Mouse (Mus musculus): ENCODE data around the gene Kcnma1. TPM values are rescaled to one million over a fixed set of nuclear protein-coding genes. Genes with fewer than 3 reads are reported as not detected.

The Kcnma1 gene
- polyA plus RNA-seq, 1 experiment = 3.0 TPM

DNA sequence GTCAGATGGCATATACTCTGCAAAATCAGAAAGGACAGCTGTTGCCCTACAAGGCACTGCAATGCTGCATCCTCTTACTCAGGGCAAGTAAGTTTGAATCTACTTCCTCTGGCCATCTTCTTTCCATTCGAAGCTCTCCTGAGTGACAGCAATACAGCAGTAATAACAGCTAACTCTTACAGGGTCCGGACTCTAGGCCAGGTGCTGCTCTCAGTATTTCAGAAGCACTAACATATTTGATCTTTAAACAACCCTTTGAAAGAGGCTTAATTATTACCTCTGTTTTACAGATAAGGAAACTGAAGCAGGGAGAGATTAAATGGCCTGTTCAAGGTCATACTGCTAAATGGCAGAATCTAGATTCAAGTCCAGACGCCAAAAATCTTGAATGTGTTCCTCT, 576.8 kb downstream of the Kcnma1 start:
- Histone ChIP-seq H3K27me3 (ENCODE audit: control insufficient read depth, insufficient read depth, low read length) (no peaks in the 10 kb centered on the region), H3K4me3 (ENCODE audit: control insufficient read depth, low read depth, low read length) (no peak overlapping the region), H3K4me1 (ENCODE audit: control insufficient read depth, insufficient read depth, low read length) (no peaks in the 10 kb centered on the region), H3K27ac (ENCODE audit: control insufficient read depth, insufficient read depth, low read depth, low read length) (no peak overlapping the region), H3K36me3 (ENCODE audit: control insufficient read depth, insufficient read depth, low read length) (no peaks in the 10 kb centered on the region)
- TF ChIP-seq POLR2A (IDR thresholded peaks at IDR 0.05; ENCODE audit: control insufficient read depth, low read depth, low read length) (no peak), CTCF (IDR thresholded peaks at IDR 0.05; ENCODE audit: control insufficient read depth, insufficient read depth, insufficient replicate concordance, low read depth, low read length) (no peak)

- H3K4me3 ChIP-seq (ENCODE audit: control insufficient read depth, low read depth, low read length) = no peak overlapping the region
- no peaks in the 10 kb centered on the region for H3K27me3 ChIP-seq (ENCODE audit: control insufficient read depth, insufficient read depth, low read length)
- no peaks in the 10 kb centered on the region for H3K4me1 ChIP-seq (ENCODE audit: control insufficient read depth, insufficient read depth, low read length)
- no peak for TF ChIP-seq CTCF (IDR thresholded peaks at IDR 0.05; ENCODE audit: control insufficient read depth, insufficient read depth, insufficient replicate concordance, low read depth, low read length)
- no peak for TF ChIP-seq POLR2A (IDR thresholded peaks at IDR 0.05; ENCODE audit: control insufficient read depth, low read depth, low read length)
- no peak overlapping the region for H3K27ac ChIP-seq (ENCODE audit: control insufficient read depth, insufficient read depth, low read depth, low read length)
- no peaks in the 10 kb centered on the region for H3K36me3 ChIP-seq (ENCODE audit: control insufficient read depth, insufficient read depth, low read length)
Measured at GRCm38 (mm10) chr14:23435861-23436260, 578.4 kb downstream of the Kcnma1 start.

GRCm38 (mm10) chr14:23430006-23430405, 584.3 kb downstream of the Kcnma1 start:
- no peaks in the 10 kb centered on the region for H3K27me3 ChIP-seq (ENCODE audit: control insufficient read depth, insufficient read depth, low read length)
- no peak overlapping the region for H3K27ac ChIP-seq (ENCODE audit: control insufficient read depth, insufficient read depth, low read depth, low read length)
- no peaks in the 10 kb centered on the region for H3K4me1 ChIP-seq (ENCODE audit: control insufficient read depth, insufficient read depth, low read length)
- no peak for TF ChIP-seq POLR2A (IDR thresholded peaks at IDR 0.05; ENCODE audit: control insufficient read depth, low read depth, low read length)
- TF ChIP-seq CTCF (IDR thresholded peaks at IDR 0.05; ENCODE audit: control insufficient read depth, insufficient read depth, insufficient replicate concordance, low read depth, low read length) = no peak
- no peaks in the 10 kb centered on the region for H3K36me3 ChIP-seq (ENCODE audit: control insufficient read depth, insufficient read depth, low read length)
- H3K4me3 ChIP-seq (ENCODE audit: control insufficient read depth, low read depth, low read length) = no peak overlapping the region

GRCm38 (mm10) chr14:23429043-23429442, 585.2 kb downstream of the Kcnma1 start:
- Histone ChIP-seq H3K27ac (ENCODE audit: control insufficient read depth, insufficient read depth, low read depth, low read length) (no peak overlapping the region), H3K4me3 (ENCODE audit: control insufficient read depth, low read depth, low read length) (no peak overlapping the region), H3K27me3 (ENCODE audit: control insufficient read depth, insufficient read depth, low read length) (no peaks in the 10 kb centered on the region), H3K36me3 (ENCODE audit: control insufficient read depth, insufficient read depth, low read length) (no peaks in the 10 kb centered on the region), H3K4me1 (ENCODE audit: control insufficient read depth, insufficient read depth, low read length) (no peaks in the 10 kb centered on the region)
- TF ChIP-seq POLR2A (IDR thresholded peaks at IDR 0.05; ENCODE audit: control insufficient read depth, low read depth, low read length) (no peak), CTCF (IDR thresholded peaks at IDR 0.05; ENCODE audit: control insufficient read depth, insufficient read depth, insufficient replicate concordance, low read depth, low read length) (no peak)

DNA sequence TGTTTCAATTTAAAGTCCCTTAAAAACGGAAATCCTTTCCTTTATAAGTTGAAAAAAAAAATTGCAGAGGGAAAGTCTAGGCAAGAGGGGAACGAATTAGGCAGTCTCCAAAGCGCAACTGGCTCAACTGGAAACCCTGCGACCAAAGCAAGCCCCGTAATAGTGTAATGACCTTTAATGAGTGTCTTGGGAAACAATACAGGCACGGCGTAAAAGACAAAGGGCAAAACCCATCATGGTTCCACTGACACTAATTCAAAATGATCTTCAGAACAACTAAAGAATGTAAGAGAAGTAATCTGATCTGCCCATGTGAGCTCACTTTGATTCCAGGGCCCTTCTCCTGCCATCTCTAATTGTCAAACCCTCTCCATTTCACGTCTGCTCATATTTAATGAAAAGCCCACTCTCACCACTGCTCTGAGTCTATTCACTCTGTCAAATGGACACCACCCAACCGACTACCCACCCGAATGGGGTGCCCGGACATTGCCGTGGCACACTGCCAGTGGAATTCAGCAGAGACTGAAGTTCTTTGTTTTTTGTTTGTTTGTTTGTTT, 591.7 kb downstream of the Kcnma1 start:
- no peak overlapping the region for H3K27ac ChIP-seq (ENCODE audit: control insufficient read depth, insufficient read depth, low read depth, low read length)
- no peaks in the 10 kb centered on the region for H3K36me3 ChIP-seq (ENCODE audit: control insufficient read depth, insufficient read depth, low read length)
- no peak overlapping the region for H3K4me3 ChIP-seq (ENCODE audit: control insufficient read depth, low read depth, low read length)
- no peaks in the 10 kb centered on the region for H3K27me3 ChIP-seq (ENCODE audit: control insufficient read depth, insufficient read depth, low read length)
- H3K4me1 ChIP-seq (ENCODE audit: control insufficient read depth, insufficient read depth, low read length) = no peaks in the 10 kb centered on the region
- no peak for TF ChIP-seq POLR2A (IDR thresholded peaks at IDR 0.05; ENCODE audit: control insufficient read depth, low read depth, low read length)
- no peak for TF ChIP-seq CTCF (IDR thresholded peaks at IDR 0.05; ENCODE audit: control insufficient read depth, insufficient read depth, insufficient replicate concordance, low read depth, low read length)

DNA sequence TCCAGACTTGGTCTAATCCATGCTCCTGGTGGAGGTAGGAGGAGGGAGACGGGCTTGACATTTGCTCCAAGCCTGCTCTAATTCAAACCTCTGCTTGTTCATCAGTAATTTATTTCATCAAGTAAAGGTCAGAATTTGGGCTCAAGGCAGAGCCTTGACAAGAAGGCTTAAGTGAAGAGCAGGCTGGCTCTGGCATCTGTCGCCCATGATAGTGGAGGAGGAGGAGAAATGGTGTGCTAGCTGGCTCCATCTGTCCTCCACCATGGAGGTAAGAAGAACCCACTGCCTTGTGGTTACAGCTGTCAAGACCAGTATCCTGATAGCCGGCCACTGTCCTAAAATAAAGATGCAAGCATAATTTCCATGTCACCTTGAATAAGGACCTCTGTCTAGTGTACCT, 595.3 kb downstream of the Kcnma1 start:
- no peaks in the 10 kb centered on the region for H3K27me3 ChIP-seq (ENCODE audit: control insufficient read depth, insufficient read depth, low read length)
- no peak overlapping the region for H3K4me3 ChIP-seq (ENCODE audit: control insufficient read depth, low read depth, low read length)
- H3K27ac ChIP-seq (ENCODE audit: control insufficient read depth, insufficient read depth, low read depth, low read length) = no peak overlapping the region
- no peaks in the 10 kb centered on the region for H3K4me1 ChIP-seq (ENCODE audit: control insufficient read depth, insufficient read depth, low read length)
- no peaks in the 10 kb centered on the region for H3K36me3 ChIP-seq (ENCODE audit: control insufficient read depth, insufficient read depth, low read length)
- TF ChIP-seq POLR2A (IDR thresholded peaks at IDR 0.05; ENCODE audit: control insufficient read depth, low read depth, low read length) (no peak), CTCF (IDR thresholded peaks at IDR 0.05; ENCODE audit: control insufficient read depth, insufficient read depth, insufficient replicate concordance, low read depth, low read length) (no peak)

- Histone ChIP-seq H3K4me3 (ENCODE audit: control insufficient read depth, low read depth, low read length) (no peak overlapping the region), H3K4me1 (ENCODE audit: control insufficient read depth, insufficient read depth, low read length) (no peaks in the 10 kb centered on the region), H3K36me3 (ENCODE audit: control insufficient read depth, insufficient read depth, low read length) (no peaks in the 10 kb centered on the region), H3K27me3 (ENCODE audit: control insufficient read depth, insufficient read depth, low read length) (no peaks in the 10 kb centered on the region), H3K27ac (ENCODE audit: control insufficient read depth, insufficient read depth, low read depth, low read length) (no peak overlapping the region)
- no peak for TF ChIP-seq POLR2A (IDR thresholded peaks at IDR 0.05; ENCODE audit: control insufficient read depth, low read depth, low read length)
Measured at GRCm38 (mm10) chr14:23407051-23407450, 607.2 kb downstream of the Kcnma1 start.

Data from testis, adult 2 months (tissue).